Mouse (Mus musculus) 416B (cell line): ENCODE data around the gene Tcf7l2.
A peak's percentile ranks its signal among the peaks of the same experiment; 100 is the strongest.

Source experiments
- DNase-seq: peaks from one replicate; pipeline ENCODE4 v3.0.0; 2011; ENCODE audit warnings: low read depth

Gene Tcf7l2

DNA sequence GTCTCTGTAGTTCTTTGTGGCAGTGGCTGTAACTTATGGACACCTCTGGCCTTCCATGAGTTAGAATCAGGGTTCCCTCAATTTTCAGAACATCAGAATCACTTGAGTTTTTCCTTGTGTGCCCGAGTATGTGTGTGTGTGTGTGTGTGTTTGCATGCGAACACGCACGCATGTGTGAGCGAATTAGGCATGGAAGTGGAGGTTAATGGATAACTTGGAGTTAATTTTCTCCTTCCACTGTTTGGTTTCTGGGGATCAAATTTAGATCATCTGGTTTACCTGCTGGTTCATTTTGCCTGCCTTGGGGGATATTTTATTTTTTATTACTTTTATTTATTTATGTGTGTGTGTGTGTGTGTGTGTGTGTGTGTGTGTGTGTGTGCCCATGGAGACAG, 53.3 kb downstream of the Tcf7l2 start:
- no peak for DNase-seq

DNA sequence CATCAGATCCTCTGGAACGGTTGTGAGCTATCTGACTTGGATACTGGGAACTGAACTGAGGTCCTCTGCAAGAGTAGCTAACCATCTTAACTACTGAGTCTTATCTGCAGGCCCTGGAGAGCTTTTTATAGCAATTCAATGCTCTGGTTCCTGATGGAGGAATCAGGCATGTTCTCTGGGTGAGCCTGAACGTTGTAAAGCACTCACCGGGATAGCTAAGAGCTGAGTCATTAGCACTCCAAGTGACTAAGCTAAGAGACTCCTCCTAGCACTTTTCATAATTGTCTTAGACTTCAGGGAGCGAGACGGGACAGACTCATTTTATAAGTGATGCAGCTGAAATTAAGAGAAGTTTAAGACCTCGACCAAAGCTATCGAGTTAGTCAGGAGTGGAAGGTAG, 53.7 kb downstream of the Tcf7l2 start:
- no peak for DNase-seq

DNA sequence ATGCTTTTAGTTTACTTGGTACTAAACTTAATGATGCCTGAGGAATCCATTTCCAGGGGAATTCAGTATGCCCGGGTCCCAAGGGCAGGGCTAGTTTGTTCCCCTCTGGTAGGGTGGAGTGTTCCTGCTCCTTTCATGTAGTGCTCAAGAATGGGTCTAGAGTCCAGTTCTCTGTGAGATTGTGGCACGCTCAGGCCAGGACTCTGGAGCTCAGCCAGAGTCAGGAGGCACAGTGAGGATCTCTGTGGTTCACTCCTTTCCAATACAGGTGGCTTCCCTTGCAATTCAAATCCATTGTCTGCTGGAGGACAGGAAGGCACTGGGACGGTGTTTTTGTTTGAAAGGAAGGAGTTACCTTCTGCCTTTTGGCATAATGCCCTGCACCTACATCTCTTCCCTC, 56.2 kb downstream of the Tcf7l2 start:
- no peak for DNase-seq

DNA sequence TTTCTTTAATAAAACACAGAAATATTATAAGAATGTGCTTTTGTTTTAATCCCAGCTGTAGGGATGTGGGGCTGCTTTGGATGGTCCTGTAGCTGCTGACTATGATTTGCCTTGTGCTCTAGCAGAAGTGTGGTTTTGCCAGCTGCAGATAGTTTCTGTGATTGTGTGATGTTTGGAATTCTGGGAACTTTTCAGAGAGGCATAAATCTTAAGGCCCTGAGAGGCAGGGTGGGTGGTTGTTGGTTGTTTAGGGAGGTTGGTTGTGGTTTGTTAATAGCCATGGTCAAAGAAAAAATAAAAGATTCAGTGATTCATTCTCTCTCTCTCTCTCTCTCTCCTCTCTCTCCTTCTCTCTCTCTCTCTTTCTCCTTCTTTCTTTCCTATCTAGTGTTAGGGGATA, 57.8 kb downstream of the Tcf7l2 start:
- no peak for DNase-seq

DNA sequence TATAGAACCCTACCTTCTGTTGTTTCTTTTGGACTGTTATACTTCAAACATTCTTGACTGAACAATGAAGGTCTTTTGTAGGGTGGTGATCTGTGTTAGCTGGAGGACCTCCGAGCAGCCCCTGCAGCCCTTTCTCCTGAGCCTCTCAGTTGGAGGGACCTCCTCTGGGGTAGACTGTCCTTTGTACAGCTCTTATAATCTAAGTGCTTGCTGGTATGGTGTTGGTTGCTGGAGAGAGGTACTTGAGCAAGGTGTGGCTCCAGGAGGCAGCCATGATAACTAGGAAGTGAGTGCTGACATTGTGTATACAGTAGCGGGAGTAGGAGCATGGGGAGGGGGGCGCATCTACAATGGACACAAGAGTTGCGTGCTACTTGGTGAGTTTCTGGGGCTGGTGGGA, 58.4 kb downstream of the Tcf7l2 start:
- no peak for DNase-seq

DNA sequence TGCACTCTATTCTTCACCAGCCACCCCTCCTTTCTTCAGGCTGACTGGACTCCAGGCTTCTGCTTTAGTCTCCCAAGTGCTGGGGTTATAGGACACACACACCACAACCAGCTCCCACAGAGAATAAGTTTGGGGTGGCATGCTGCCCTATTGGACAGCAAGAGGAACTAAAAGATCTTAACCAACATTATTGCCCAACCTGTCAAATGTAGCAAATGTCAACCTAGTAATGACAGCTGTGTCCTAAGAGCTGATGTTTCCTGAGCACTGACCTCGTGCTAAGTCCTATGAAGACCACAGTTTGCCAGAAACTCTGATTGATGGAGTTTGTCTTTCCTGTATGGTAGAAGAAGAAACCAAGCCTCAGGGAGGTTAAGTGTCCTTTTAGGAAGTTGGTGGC, 61.5 kb downstream of the Tcf7l2 start:
- DNase-seq: peak; percentile 81

DNA sequence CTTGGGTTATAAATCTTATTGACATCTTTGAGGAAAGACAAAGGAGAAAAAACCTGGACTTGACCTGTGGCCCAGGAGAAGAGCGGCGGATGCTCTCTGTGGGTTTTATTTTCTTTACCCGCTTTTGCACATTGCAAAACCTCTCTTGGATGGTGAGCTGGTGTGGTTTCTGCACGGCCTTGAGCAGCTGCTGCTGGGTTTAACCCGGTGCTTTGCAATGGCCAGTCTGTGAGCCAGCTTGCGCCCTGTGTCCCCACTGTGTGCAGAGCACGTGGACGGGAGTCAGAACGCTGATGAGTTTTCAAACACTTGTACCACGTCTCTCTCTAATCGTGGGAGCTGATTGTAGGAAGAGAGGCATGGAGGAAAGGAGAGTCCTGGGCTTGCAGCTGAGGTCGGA, 62.2 kb downstream of the Tcf7l2 start:
- peak; percentile 26 for DNase-seq

DNA sequence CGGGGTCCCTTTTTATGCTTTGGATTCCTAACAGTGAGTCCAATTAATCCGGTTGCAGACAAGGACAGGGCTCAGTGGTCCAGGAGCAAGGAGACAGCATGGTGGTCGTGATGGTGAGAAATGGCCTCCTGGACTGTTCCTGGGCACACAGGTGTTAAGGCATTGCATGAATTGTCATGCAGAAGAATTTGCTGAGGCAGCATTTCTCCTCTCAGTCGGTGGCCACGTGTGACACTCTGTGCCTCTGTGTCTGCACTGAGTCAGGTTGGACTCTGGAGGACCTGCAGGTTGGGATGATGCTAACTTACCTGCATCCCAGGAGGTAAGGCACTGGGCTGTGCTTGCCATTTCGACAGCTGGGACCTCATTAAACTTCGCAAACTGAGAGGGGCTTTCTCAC, 63.2 kb downstream of the Tcf7l2 start:
- no peak for DNase-seq

DNA sequence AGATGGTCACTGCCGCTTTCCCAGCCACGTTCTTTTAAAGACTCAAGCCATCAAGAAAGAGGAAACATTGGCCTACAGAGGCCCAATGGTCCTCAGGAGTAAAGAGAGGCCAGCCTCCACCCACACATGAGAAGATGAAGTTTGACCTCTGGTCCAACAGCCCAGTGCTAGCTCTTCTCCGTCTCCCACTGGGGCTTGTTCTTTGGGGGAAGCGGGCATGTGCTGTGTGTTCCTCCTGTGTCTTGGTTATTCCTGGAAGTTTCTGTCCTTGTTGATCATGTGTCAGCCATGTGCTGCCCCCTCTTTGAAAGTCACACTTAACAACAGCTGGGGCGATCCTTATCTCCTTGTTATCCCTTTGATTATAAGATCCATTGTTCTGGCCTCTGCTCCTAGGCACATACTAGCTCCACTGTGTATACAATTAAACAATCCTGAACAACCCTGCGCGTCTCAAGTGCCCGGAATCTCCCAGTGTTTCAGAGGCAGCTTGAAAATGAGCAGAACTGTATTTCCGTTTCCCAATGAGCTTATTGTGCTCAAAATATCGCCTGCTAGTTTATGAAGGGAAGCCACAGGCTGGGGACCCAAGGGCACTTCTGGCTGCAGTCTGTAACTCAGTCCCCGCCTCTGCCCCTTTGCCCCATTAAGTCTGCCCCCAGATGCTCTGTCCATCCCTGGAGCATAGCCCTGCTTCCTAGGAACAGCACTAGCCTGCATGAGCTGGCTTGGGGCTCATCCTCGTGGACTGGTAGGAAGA, 65.0 kb downstream of the Tcf7l2 start:
- no peak for DNase-seq

DNA sequence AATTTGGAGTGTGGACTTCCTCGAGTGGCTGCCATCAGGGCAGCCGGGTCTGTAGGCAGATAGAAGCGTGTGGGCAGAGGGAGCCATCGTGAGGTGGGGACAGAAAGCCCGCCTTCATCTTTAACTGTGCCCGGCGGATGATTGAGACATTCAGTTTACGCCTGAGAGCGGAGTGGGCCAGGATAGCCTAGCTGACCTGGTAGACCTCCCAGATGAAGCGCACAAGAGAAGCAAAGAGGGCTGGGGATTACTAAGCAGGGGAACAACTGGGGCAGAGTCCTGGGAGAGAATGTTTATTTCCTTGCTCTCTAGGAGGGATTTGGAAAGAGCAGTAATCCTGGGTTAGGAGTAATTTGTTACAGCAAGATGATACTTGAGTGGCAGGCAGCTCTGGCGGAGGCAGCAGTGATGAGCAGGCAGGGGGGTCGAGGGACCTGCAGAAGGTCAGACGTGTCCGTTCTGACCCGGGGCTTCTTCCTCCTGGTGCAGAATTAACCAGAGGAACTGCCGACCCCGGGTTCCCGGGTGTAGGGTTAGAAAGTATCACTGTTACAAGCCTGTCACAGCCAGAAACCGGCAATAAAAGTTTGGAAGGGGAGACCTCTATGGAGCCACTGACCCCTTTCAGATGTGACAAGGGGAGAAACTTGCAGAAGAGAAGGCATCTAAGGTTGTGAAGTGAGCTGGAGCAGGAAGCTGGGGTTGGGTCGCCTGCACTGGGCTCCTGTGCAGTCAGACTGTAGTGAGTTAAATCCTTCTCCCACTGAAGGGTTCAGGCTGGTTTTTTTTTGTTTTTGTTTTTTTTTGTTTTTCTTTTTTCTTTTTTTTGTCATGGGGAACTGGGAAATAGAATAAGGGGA, 65.8 kb downstream of the Tcf7l2 start:
- DNase-seq: no peak

DNA sequence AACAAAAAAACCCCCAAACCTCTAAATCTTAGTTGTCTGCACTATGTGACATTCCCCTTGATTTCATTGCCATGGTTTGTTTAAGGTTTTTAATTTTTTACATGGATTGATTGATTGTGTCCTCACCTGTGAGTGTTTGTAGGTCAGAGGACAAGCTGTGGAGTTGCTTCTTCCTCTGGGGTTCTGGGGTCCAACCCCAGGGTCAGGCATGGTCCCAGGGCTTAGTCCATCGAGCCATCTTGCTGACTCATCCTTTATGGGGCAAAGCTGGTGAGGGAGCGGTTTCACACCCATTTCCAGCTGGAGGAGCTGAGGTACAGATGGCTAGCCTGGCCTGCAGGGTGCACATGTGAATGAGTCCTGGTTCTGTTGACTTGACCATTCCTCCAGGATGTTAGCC, 66.7 kb downstream of the Tcf7l2 start:
- no peak for DNase-seq

DNA sequence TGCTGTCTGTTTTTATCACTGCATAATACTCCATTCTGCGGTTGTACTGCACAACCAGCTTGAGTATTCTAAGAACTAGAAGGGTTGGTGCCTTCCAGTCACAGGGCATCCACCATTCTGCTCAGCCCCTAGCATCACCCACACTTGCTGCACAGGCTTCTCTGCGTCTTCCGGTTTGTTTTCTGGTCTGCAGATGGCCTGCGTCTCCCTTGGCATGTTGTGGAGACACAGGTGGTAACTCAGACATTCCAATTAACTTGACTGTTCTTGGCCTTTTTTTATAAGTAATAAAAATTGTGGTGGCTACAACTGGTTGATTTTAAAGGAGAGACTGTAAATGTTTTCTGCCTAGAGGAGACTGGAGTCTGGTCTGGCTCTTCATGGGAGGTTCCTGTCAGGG, 67.9 kb downstream of the Tcf7l2 start:
- no peak for DNase-seq

DNA sequence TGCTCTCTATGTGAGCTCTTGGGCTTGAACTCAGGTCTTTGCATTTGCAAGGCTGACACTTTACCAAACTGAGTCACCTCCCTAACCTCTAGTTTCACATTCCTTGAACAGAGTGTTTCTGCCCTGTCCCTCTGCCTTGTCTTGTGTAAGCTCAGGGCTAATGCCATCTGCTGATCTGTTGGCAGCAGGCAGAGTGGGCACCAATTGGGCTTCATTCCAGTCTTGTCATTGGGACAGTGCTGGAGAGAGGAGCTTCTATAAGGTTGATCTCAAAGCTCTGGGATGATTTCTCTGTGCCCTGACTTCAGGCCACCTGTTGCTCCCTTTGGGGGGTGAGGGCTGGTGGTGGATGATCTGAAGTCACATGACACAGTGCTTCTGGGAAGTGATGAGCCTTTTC, 70.6 kb downstream of the Tcf7l2 start:
- DNase-seq: no peak

DNA sequence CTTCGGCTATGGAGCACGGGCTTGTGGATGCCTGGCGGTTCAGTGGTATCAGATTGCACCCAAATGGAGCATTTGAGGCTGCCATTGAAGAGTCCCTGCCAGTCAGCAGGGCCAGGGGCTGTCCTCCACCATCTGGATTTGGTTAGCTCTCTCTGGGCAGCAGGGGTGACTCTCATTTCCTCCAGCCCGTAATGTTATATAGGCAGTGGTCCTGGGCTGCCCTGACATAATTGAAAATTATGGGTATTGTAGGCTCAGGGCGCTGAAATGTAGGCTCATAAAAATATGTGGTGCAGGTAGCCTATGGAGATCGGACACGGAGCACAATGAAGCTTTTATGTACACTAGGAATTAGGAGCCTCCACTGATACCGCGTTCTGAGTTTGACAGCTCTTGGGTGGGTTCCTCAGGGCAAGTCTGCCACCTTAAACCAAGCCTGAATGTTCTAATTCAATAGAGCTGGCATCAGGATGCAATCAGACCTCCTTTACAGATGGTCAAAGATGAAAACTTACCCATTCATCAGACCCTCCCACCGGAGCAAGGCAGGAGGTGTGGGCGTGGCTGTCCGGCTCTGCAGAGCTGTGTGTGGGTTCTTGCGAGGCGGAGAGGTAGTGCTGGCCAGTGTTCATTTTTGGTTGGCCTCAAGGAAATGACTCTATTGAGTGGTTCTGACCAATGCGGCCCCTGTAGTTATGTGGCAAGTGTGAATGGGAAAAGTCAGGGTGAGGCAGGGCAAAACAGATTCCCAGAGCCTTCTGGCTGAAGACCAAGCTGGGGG, 73.6 kb downstream of the Tcf7l2 start:
- DNase-seq: no peak

DNA sequence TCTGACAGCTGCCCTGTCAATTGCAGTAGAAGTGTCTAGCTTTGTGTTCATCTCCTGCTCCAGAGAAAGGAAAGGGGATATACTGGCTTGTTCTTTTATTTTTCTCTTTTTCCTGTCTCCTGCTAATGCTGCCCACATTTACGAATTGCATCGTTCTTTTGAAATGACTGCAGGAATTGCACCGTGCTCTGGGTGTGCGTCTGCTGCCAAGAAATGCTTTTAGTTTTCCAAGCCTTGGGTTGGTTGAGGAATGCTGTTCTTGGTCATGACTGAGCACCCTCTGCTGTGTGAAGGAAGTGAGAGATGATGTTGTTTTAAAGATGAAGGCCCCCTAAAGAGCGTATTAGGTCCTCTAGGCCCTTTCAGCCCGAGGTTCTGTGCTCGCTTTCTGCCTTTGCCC, 75.4 kb downstream of the Tcf7l2 start:
- no peak for DNase-seq

DNA sequence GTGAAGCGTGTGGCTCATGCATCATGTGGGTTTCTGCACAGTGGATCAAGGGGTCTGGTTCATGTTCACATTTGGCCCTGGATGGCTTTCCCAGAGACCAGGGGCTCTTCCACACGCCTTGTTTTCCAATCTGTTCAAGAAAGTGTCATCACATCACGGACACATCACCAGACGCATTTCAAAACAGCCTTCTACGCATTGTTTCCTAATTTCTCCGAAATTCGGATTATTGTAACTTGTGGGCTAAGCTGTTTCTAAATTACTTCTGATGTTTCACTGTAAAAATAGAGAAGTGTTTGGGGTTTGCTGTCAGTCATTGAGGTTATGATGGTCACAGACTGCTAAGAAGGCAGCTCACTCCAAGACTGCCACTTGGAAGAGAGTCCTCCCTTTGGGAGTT, 78.6 kb downstream of the Tcf7l2 start:
- peak; percentile 13 for DNase-seq

DNA sequence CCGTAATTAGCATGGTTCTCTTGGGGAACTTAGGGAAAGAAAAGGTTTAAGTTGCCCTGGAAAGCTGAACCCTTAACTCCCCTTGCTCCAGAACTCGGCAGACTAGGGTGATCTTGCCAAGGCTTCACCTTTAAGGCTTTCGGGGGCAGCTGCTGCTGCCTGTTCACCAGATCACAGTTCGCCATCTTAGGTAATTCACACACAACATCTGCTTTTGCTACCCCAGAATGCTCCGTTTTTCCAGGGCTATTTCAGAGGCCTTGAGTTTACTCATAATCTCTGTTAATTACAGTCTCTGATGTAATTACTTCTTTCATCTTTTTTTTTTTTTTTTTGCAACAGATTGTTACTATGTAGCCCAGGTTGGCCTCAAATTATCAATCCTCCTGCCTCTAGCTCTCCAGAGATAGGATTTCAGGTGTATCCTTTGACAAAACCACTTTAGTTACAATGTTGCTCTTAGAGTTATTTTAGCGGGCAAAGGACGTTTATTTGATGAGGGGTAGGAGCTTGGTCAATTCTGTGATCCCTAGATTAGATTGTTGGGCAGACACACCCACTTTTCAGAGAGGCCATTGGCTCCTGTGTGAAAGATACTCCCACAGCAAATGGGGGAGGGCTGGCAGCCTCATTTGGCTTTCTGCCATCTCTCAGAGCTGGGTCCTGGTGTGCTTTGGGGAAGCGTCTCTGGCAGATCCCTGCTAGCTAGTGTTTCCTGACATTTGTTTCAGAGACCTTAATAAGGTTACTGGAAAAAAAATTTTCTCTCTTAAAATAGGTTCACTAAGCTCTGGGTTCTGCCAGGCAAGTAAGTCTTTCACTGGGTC, 83.6 kb downstream of the Tcf7l2 start:
- peak; percentile 14 for DNase-seq

DNA sequence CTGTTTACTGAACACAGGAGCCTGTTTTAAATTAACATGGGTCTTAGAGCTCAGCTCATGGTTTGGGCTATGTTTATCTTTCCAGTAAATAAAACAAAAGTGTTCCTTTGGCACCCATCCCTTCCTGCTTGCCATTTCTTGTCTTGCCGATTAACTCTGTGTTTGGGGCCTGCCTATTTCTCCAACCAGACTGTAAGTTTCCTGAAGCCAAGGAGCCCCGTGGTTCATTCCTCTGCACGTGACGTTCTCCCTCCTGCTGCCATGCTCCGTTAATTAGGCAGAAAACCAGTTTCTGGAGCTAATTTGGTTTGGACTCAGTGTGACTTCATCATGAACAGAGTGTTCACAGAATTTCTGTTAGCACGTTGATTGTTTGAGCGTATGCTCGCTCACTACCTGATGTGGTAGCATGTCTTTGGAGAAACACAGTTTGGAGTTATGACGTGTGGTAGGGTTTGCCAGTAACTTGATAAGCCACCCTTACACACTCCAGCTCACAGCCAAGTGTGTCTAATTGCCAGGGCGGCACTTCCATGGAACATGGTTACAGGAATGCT, 84.4 kb downstream of the Tcf7l2 start:
- DNase-seq: no peak

DNA sequence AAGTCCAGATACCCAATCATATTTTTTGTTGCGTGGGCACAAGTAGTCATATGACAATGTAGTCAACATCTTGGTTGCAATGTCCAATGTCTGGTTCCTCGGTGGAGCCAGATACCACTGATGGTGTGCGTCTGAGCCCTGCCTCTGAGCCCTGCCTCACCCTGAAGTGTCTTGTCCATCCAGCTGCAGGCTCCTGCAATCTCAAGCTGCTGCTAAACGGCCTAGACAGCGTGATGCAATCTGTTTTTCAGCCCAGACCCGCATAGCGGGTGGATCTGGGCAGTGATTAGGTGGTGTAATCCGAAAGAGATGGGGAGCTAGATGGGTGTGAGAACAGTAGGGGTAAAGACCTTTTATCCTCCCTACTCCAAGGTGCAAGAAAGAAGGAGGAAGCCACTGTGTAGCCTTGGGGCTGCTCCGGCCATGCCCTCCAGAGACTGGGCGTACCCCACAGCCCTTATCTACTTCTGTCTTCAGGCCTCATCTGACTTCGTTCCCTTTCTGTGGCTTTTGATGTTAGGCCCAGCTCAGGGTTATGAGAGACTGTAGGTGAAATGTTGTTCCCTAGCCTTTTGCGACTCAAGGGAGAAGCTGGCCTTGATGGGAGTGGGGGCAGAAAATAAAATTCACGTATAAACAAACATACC, 86.1 kb downstream of the Tcf7l2 start:
- peak; percentile 25 for DNase-seq

DNA sequence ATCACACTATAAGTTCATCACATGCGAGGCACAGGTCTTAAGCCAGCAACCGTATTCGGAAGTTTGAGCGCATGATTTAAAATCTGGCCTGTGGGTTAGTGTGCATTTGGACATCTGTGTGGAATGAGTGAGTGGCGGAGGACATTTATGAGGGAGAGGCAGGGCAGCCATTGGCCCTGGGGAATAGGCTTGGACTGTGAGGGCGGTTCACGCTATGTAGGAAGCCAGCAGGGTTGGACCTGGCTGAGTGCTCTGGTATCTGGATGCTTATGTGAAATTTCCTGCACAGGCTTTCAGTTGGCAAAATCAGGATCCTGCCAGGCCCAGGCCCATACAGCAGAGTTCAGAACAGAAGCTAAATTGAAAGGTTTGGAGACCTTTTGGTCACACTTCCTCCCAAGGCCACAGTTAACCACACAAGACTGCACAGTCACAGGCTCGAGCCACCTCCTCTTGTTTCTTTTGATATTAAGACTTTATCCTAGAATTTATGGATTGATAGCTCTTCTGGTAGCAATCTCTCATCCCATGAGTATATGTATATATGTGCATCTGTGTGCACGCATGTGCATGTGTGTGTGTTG, 89.4 kb downstream of the Tcf7l2 start:
- peak; percentile 55 for DNase-seq

DNA sequence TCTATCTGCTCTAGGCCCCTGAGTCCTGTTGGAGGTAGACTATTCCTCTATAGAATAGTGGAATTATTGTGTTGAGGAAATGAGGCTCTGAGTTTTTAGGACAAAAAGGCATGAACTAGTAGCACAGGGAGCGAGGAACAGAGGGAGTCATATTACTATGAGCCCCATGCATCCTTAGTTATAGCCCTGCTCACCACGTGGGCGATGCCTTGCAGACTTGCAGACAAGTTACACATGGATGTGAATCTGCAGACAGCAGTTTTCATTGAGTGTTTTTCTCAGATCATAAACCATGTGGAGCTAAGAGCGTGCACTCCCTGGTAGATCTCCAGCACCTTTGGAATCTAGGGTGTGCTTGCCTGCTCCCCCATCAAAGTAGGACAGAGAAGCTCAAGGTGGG, 90.5 kb downstream of the Tcf7l2 start:
- DNase-seq: no peak
